Mouse (Mus musculus) E14TG2a.4 (cell line): ENCODE results near the gene Amotl2.

Experiments used
- CTCF ChIP-seq: conservative IDR thresholded peaks from 2 replicates; pipeline ENCODE4 v1.5.1; 2014; ENCODE audit warnings: low read length
- POU5F1 ChIP-seq: IDR thresholded peaks from 2 replicates; pipeline ENCODE4 v1.6.1; 2014; ENCODE audit warnings: low read length, borderline replicate concordance

GRCm38 (mm10) chr9:102726811-102727210 is 10.3 kb downstream of the Amotl2 start:
- no peak for TF ChIP-seq CTCF
- no peak for TF ChIP-seq POU5F1
